Mouse (Mus musculus) midbrain, embryonic 15.5 days (tissue): ENCODE results near the gene Cacna2d4. TPM values are rescaled to one million over a fixed set of nuclear protein-coding genes. Genes with fewer than 3 reads are reported as not detected.
A peak's percentile ranks its signal among the peaks of the same experiment; 100 is the strongest.

Experiments
- ATAC-seq: fragments of 200-750 bp; cut with Nextera tagmentation; replicated peaks from 2 replicates; pipeline ENCODE4 v1.8.0; 2017; ENCODE audit warnings: moderate TSS enrichment
- H3K27ac ChIP-seq: fragments of 300-500 bp; sonication (generic); 2 replicates; pipeline ENCODE4 v1.5.1; 2015; ENCODE audit warnings: mild to moderate bottlenecking, inconsistent platforms
- H3K27me3 ChIP-seq: fragments of 300-500 bp; sonication (generic); replicated peaks from 2 replicates; pipeline ENCODE4 v1.6.1; 2015; ENCODE audit warnings: inconsistent platforms
- H3K36me3 ChIP-seq: fragments of 300-500 bp; sonication (generic); replicated peaks from 2 replicates; pipeline ENCODE4 v1.6.1; 2015; ENCODE audit warnings: inconsistent platforms
- H3K4me1 ChIP-seq: fragments of 300-500 bp; sonication (generic); 2 replicates; pipeline ENCODE4 v1.6.1; 2015; ENCODE audit warnings: inconsistent platforms
- H3K4me2 ChIP-seq: fragments of 300-500 bp; sonication (generic); 2 replicates; pipeline ENCODE4 v1.6.1; 2015; ENCODE audit warnings: inconsistent platforms, mild to moderate bottlenecking, moderate library complexity
- H3K4me3 ChIP-seq: fragments of 300-500 bp; sonication (generic); 2 replicates; pipeline ENCODE4 v1.5.1; 2015; ENCODE audit warnings: mild to moderate bottlenecking, inconsistent platforms
- H3K9ac ChIP-seq: fragments of 300-500 bp; sonication (generic); 2 replicates; pipeline ENCODE4 v1.6.1; 2015; ENCODE audit warnings: mild to moderate bottlenecking, inconsistent platforms
- H3K9me3 ChIP-seq: fragments of 300-500 bp; sonication (generic); 2 replicates; pipeline ENCODE4 v1.6.1; 2016; ENCODE audit warnings: inconsistent platforms
- WGBS: fragments of 180-500 bp; shearing (Covaris S2); methylation state at CpG from one replicate; pipeline ENCODE4 v1.1.7; 2015; ENCODE audit warnings: mixed read lengths; 5-methylcytosine and 5-hydroxymethylcytosine counted together
- polyA plus RNA-seq: library from polyadenylated mRNA; unstranded; fragments of >200 nt; fragmentation: Nextera tagmentation; extraction: Ambion mirVana; gene quantifications from 2 replicates; pipeline ENCODE4 v1.2.1, GENCODE M21; 2015

Gene Cacna2d4
- polyA plus RNA-seq, 1 experiment from 2014 or later = 0.54 TPM

- no peaks in the 10 kb centered on the region for H3K36me3 ChIP-seq
- H3K4me2 ChIP-seq = no peak overlapping the region
- H3K27me3 ChIP-seq = no peaks in the 10 kb centered on the region
- H3K4me1 ChIP-seq = no peaks in the 10 kb centered on the region
- WGBS = 93% methylated on average over 10 of the region's 10 CpGs
- no peaks in the 10 kb centered on the region for H3K9me3 ChIP-seq
- ATAC-seq = no peak
- H3K27ac ChIP-seq = no peak overlapping the region
- H3K9ac ChIP-seq = no peak overlapping the region
- no peak overlapping the region for H3K4me3 ChIP-seq
Measured at GRCm38 (mm10) chr6:119249726-119250125, 13.4 kb downstream of the Cacna2d4 start.

- 88% methylated on average over 4 of the region's 4 CpGs for WGBS
- H3K36me3 ChIP-seq = no peaks in the 10 kb centered on the region
- H3K9me3 ChIP-seq = no peaks in the 10 kb centered on the region
- no peaks in the 10 kb centered on the region for H3K4me1 ChIP-seq
- H3K4me3 ChIP-seq = no peak overlapping the region
- H3K4me2 ChIP-seq = no peak overlapping the region
- ATAC-seq = no peak
- H3K27me3 ChIP-seq = no peaks in the 10 kb centered on the region
- no peak overlapping the region for H3K27ac ChIP-seq
- H3K9ac ChIP-seq = no peak overlapping the region
Measured at GRCm38 (mm10) chr6:119251704-119252103, 15.4 kb downstream of the Cacna2d4 start.

- H3K4me2 ChIP-seq = no peak overlapping the region
- WGBS = 89% methylated on average over 2 of the region's 2 CpGs
- no peak for ATAC-seq
Measured at GRCm38 (mm10) chr6:119276713-119277112, 40.4 kb downstream of the Cacna2d4 start.

GRCm38 (mm10) chr6:119280761-119281160, 44.4 kb downstream of the Cacna2d4 start:
- no peak for ATAC-seq
- peaks cover 5% of the 10 kb centered on the region; the same call in 1 of the 2 replicates for H3K4me1 ChIP-seq
- no peak overlapping the region for H3K4me3 ChIP-seq
- no peak overlapping the region for H3K27ac ChIP-seq
- H3K9ac ChIP-seq = no peak overlapping the region
- H3K4me2 ChIP-seq = no peak overlapping the region
- H3K36me3 ChIP-seq = no peaks in the 10 kb centered on the region
- no peaks in the 10 kb centered on the region for H3K27me3 ChIP-seq
- WGBS = 72% methylated on average over 9 of the region's 9 CpGs
- no peaks in the 10 kb centered on the region for H3K9me3 ChIP-seq

More at GRCm38 (mm10) chr6:119276713-119277112, 40.4 kb downstream of the Cacna2d4 start:
- H3K9me3 ChIP-seq = no peaks in the 10 kb centered on the region
- H3K27me3 ChIP-seq = no peaks in the 10 kb centered on the region
- no peak overlapping the region for H3K27ac ChIP-seq
- H3K4me3 ChIP-seq = no peak overlapping the region
- H3K4me1 ChIP-seq = peaks cover 5% of the 10 kb centered on the region; the same call in 1 of the 2 replicates
- H3K36me3 ChIP-seq = no peaks in the 10 kb centered on the region
- no peak overlapping the region for H3K9ac ChIP-seq

GRCm38 (mm10) chr6:119301310-119301709, 65.0 kb downstream of the Cacna2d4 start:
- H3K9me3 ChIP-seq = no peaks in the 10 kb centered on the region
- H3K4me2 ChIP-seq = no peak overlapping the region
- H3K9ac ChIP-seq = no peak overlapping the region
- H3K27me3 ChIP-seq = no peaks in the 10 kb centered on the region
- 94% methylated on average over 3 of the region's 3 CpGs for WGBS
- H3K4me3 ChIP-seq = no peak overlapping the region
- H3K27ac ChIP-seq = no peak overlapping the region
- H3K36me3 ChIP-seq = no peaks in the 10 kb centered on the region
- ATAC-seq = no peak
- no peaks in the 10 kb centered on the region for H3K4me1 ChIP-seq

GRCm38 (mm10) chr6:119303331-119303730, 67.0 kb downstream of the Cacna2d4 start:
- no peak overlapping the region for H3K4me3 ChIP-seq
- H3K4me2 ChIP-seq = no peak overlapping the region
- no peaks in the 10 kb centered on the region for H3K36me3 ChIP-seq
- H3K27ac ChIP-seq = no peak overlapping the region
- no peak for ATAC-seq
- no peaks in the 10 kb centered on the region for H3K27me3 ChIP-seq
- no peak overlapping the region for H3K9ac ChIP-seq
- WGBS = 95% methylated on average over 6 of the region's 6 CpGs
- no peaks in the 10 kb centered on the region for H3K9me3 ChIP-seq
- H3K4me1 ChIP-seq = peaks cover under 1% of the 10 kb centered on the region; the same call in 1 of the 2 replicates

- no peak overlapping the region for H3K4me2 ChIP-seq
- no peak overlapping the region for H3K4me3 ChIP-seq
- H3K9ac ChIP-seq = no peak overlapping the region
- ATAC-seq = no peak
- 46% methylated on average over 10 of the region's 10 CpGs for WGBS
- H3K4me1 ChIP-seq = peaks cover 5% of the 10 kb centered on the region
- no peak overlapping the region for H3K27ac ChIP-seq
- H3K27me3 ChIP-seq = no peaks in the 10 kb centered on the region
- no peaks in the 10 kb centered on the region for H3K36me3 ChIP-seq
- H3K9me3 ChIP-seq = no peaks in the 10 kb centered on the region
Measured at GRCm38 (mm10) chr6:119307867-119308413, 71.6 kb downstream of the Cacna2d4 start.

- Histone ChIP-seq H3K9me3 (no peaks in the 10 kb centered on the region), H3K9ac (no peak overlapping the region), H3K36me3 (no peaks in the 10 kb centered on the region), H3K27ac (no peak overlapping the region), H3K4me1 (peaks cover 25% of the 10 kb centered on the region), H3K4me3 (no peak overlapping the region), H3K27me3 (no peaks in the 10 kb centered on the region), H3K4me2 (no peak overlapping the region)
- 59% methylated on average over 9 of the region's 9 CpGs for WGBS
- ATAC-seq = no peak
Measured at GRCm38 (mm10) chr6:119310176-119310575, 73.8 kb downstream of the Cacna2d4 start.

GRCm38 (mm10) chr6:119312381-119312780, 76.1 kb downstream of the Cacna2d4 start:
- no peak overlapping the region for H3K27ac ChIP-seq

GRCm38 (mm10) chr6:119313096-119313495, 76.8 kb downstream of the Cacna2d4 start:
- no peaks in the 10 kb centered on the region for H3K36me3 ChIP-seq
- WGBS = 62% methylated on average over 3 of the region's 3 CpGs
- no peak overlapping the region for H3K4me3 ChIP-seq
- peaks cover 28% of the 10 kb centered on the region for H3K4me1 ChIP-seq
- no peak overlapping the region for H3K9ac ChIP-seq
- ATAC-seq = peak; percentile 19; the same call in 1 of the 2 replicates
- H3K9me3 ChIP-seq = no peaks in the 10 kb centered on the region
- no peaks in the 10 kb centered on the region for H3K27me3 ChIP-seq
- H3K27ac ChIP-seq = peak overlapping the region; percentile 64
- H3K4me2 ChIP-seq = no peak overlapping the region

More at GRCm38 (mm10) chr6:119312381-119312780, 76.1 kb downstream of the Cacna2d4 start:
- WGBS = 90% methylated on average over 6 of the region's 6 CpGs
- Histone ChIP-seq H3K9me3 (no peaks in the 10 kb centered on the region), H3K4me3 (no peak overlapping the region), H3K9ac (no peak overlapping the region), H3K4me1 (peaks cover 28% of the 10 kb centered on the region), H3K4me2 (no peak overlapping the region), H3K27me3 (no peaks in the 10 kb centered on the region), H3K36me3 (no peaks in the 10 kb centered on the region)
- ATAC-seq = no peak

- Histone ChIP-seq H3K9me3 (no peaks in the 10 kb centered on the region), H3K4me1 (peaks cover 26% of the 10 kb centered on the region), H3K36me3 (no peaks in the 10 kb centered on the region), H3K4me2 (no peak overlapping the region), H3K4me3 (no peak overlapping the region), H3K9ac (no peak overlapping the region; the same call in 1 of the 2 replicates), H3K27me3 (no peaks in the 10 kb centered on the region), H3K27ac (peak overlapping the region; percentile 64)
- 41% methylated on average over 14 of the region's 14 CpGs for WGBS
- ATAC-seq = peak; percentile 92
Measured at GRCm38 (mm10) chr6:119313588-119314375, 77.5 kb downstream of the Cacna2d4 start.

GRCm38 (mm10) chr6:119314751-119315476, 78.6 kb downstream of the Cacna2d4 start:
- no peaks in the 10 kb centered on the region for H3K36me3 ChIP-seq
- H3K4me3 ChIP-seq = no peak overlapping the region
- WGBS = 70% methylated on average over 7 of the region's 7 CpGs
- H3K9me3 ChIP-seq = no peaks in the 10 kb centered on the region
- ATAC-seq = no peak
- peaks cover 26% of the 10 kb centered on the region for H3K4me1 ChIP-seq
- H3K27ac ChIP-seq = peak overlapping the region; percentile 64; the same call in 1 of the 2 replicates
- H3K9ac ChIP-seq = no peak overlapping the region
- H3K4me2 ChIP-seq = no peak overlapping the region
- H3K27me3 ChIP-seq = no peaks in the 10 kb centered on the region
